Mouse (Mus musculus): ENCODE results near the gene Sfxn2.

Sfxn2 gene

DNA sequence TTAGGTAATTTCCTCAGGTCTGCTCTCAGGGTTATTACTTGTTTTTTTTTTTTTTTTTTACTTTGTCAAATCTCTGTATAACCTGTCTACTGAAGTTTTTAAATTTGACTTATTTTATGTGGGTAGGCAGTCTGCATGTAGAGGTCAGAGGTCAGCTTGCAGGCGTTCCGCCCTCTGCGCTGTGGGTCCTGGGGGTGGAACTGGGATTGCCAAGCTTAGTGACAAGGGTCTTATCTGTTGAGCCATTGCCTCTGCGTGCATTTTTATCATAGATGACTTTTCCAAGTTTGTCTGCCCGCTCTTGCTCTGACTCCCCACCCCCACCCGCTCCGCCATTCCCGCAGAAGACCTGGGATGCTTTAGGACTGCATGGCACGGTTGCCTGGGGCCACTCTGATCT, 62.6 kb downstream of the Sfxn2 start:
- DNase-seq = no peak

DNA sequence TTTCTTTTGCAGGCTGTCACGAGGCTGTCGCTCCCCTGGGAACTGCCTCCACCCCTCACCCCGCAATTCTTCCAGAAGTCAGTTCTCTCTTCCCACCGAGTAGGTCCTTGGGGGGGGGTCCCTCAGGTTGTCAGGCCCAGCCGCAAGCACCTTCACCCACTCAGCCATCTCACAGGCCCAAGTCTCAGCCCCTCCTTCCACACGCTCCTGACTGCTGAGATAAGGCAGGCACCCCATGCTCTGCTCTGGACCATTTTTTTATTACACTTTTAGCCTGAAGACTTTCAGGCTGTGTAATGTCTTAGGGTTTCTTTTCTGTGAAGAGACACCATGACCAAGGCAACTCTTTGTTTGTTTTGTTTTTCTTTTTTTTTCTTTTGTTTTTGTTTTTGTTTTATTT, 64.4 kb downstream of the Sfxn2 start:
- no peak for DNase-seq

DNA sequence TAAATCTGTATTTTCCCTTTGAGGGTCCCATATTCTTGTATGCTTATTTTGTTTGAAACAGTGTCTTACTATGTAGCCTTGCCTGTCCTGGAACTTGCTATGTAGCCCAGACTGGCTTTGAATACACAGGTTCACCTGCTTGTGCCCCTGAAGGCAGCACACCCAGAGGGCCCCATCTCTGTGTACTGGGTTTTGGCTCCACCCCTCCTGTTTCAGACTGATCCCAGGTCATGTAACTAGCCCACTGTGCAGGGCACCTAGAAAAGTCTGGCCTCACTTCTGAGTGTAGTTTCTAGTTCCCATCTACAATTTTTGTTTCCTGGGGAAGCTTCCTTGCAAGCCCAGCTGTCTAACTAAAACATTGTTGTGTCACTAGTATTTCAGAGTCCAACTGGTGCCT, 65.9 kb downstream of the Sfxn2 start:
- DNase-seq = no peak

DNA sequence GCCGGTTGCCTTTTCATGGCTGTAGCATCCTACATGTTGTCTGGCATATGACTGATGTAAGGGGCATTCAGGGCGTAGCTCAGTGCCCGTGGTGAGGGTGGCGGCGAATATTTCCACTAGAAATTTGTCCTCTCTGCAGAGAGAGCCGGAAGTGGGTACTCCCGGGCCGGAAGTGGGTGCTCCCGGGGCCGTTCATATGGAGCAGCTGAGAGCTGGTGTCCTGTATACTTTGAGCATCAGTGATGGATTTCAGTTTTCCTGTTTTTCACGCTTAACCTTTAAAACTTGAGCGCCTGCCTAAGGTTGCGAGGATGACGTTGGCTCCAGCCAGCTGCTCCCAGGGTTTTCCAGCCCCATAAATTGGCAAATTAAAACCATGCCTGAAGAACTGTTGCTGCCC, 66.3 kb downstream of the Sfxn2 start:
- DNase-seq = no peak

DNA sequence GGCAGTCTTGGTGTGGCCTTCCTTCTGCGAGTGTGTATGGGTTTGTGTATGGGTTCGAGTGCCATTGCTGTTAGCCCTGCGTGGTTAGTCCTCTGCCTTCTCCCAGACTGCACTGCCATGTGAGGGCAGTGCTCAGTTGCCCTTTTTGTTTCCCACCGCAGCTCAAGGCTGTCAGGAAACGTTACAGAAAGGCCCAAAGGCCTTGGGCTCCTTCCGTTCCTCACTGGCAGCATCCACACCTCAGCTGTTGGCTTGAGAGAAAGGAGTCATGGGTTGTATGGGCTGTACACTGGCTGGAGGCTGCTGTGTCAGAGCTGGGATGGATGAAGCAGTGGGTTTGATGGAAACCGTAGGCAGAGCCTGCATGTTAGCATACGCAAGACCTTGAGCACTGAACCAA, 67.6 kb downstream of the Sfxn2 start:
- no peak for DNase-seq

DNA sequence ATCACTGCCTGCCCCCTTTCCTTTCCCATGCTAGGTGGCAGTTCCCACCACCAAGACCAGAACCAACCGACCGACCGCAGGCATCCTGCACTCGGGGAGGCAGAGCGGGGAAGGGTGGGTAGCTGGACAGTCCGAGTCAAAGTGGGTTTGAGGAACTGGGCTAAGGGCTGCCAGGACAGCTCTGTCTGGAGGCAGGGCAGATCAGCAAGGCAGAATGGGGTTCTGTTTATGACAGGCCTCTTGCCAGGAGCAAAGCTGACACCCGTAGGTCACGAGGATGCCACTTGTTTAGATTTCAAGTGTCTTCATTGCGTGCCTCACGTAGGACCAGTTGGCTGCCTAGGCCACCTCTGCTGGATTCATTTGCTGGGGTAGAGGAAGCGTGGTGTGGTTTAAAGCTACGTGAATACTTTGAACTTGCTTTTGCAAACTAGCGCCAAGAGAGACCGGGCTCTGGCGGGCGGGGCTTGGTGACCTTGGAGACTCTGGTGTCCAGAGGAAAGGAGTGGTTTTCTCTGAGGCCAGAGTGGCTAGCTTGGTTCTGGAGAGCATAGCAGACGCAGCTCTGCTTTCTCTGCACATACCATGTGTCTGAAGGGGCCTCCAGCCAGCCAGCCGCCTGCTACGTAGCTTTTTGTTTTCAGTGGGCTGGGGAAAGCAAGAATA, 68.4 kb downstream of the Sfxn2 start:
- DNase-seq = peak; percentile 88

DNA sequence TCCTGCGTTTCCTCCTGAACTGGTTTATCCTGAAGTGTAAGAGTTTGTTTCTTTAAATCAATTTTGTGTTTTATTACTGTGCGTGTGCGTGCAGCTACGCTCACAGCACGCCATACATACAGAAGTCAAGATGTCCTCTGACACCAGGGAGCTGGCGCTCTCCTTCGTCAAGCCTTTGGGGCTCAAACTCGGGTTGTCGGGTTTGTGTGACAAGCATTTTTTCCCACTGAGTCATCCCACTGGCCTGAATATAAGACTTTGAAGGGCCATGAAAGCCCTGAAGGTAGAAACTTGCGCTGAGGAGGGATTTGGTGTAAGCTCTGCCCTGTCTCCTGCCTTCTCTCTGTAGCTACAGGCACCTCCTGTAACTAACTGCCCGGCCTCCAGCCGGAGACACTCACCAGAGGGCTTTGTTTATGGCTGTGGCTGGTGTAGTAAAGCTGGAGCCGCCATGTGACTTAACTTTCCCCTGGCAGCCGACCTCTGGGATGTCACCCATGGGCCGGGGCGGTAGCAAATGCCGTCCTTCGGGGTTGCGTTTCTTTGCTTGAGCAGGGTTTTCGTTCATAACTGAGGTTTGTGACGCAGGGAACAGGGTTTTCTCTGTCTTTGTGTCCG, 69.1 kb downstream of the Sfxn2 start:
- no peak for DNase-seq

DNA sequence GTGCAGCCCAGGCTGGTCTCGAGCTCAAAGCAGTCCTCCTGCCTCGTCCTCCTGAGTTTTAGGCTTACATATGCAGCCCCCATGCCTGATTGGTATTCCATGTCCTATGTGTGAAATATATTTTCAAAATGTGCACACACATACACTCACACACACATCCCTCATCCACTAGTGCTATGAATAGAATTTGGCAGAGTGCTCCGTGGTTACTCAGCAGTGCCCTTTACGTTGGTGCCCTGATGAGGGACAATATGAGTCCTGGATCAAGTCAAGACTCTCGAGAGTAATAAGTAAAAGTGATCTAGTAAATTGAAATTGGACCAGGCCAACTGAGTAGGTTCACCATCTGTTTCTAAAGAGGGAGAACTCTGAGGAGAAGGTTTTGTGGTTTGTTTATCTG, 70.1 kb downstream of the Sfxn2 start:
- no peak for DNase-seq

DNA sequence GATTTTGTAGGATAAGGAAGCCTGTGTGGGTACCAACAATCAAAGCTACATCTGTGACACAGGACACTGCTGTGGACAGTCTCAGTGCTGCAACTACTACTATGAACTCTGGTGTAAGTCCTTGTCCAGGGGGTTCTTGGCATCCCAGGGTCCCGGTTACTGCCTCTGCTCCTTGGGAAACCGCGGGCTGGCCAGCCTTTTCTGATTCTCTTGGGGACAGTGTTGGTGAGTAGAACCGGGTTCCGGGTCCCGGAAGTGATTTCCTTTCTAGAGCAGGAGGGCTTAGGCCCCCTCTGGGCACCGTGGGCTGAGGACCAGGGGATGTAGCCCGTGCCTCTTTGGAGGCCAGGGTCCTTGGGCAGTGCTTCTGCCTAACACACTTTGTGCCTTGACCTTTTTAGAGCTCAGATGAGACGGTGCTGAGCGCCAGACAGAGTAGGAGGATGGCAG, 71.2 kb downstream of the Sfxn2 start:
- DNase-seq = no peak

DNA sequence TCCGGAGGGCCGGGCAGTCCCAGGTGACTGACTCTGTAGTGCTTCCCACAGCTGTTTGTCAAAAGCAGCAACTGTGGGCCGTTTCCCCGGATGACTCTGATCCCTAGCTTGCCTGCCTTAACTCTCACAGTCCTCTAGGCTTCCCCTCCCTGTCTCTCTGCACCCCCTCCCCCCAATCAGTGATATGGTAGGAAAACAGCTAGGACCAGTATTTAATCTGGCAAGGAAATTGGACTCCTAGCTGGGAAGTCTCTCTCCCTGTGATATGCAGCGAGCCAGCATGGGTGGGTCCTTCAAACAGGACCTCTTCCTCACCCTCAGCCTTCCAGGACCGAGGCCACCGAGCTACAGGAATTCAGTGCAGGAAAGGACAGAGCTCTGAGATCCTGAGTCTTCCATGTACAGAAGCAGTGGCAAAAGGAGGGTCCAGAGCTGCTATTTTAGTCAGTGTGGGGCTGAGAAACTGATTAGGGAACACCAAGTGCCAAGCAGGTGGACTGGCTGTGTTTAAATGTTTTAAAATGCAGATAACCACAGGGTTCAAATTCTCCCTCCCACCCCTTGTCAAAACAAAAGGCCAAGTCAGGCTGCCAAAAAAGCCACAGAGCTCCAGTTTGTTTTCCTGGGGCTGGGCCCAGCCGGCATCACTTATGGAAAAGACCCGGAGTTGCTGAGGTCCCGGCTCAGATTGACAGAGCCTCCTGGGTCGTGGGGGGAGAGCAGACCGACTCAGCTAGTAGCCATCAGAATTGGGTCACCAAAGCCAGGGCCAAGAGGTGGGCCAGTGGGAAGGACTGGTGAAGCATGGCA, 71.8 kb downstream of the Sfxn2 start:
- peak; percentile 64 for DNase-seq

DNA sequence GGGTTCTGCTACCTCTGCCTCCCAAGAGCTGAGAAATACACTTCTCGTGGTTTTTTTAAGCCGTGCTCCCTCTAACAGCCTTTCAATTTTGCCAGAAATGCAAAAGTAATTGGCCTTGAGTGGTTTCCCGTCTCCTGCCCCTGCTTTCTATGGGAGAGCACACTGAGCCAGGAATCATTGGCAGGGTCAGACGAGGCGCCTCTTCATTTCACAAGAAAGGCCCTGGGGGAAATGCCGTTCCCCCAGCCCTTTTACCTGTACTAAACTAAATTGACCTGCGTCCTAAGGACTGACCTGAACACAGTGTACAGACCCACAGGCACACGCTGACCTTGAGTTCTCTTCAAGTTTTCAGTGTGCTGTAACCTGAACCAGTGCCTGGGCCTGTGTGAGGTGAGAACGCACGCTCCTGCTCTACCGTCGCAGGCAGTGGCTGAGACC, 72.9 kb downstream of the Sfxn2 start:
- DNase-seq = peak; percentile 87

DNA sequence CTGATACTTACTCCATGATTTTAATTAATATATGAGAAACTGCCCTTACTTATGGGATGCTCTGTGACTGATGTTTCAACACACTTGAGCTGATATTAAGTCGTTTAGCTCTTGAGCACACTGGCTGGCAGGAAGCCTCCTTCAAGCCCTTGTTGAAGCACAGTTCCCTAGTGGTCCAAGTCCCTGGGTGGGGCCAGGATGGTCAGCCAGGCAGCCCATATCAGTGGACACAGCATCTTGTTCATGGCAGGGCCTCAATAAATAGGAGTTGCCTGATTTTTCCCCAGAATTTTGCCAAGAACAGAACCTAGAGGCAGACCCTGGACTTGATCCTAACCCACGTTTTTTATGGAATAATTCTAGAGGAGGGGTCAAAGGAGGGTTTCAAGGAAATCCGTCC, 74.1 kb downstream of the Sfxn2 start:
- no peak for DNase-seq
